Mouse (Mus musculus): ENCODE data around the gene Slc16a14. TPM values are rescaled to one million over a fixed set of nuclear protein-coding genes. Genes with fewer than 3 reads are reported as not detected.

The Slc16a14 gene
- total and polyA plus RNA-seq, 3 experiments = 0.10 to 0.13 TPM; not detected in 1

GRCm38 (mm10) chr1:84943549-84943948 is 8.6 kb upstream of the Slc16a14 start:
- dilution Hi-C loops (cut with MboI; ENCODE audit: extremely low pct_ligation_motif_present, extremely low pct_unique_long_range_greater_than_20kb, low sequenced_read_pairs) = no loop called here
- Histone ChIP-seq H3K9ac (ENCODE audit: insufficient read depth, low read depth) (no peak overlapping the region), H3K4me3 (replicated peaks in 1 of 3; ENCODE audit: low read depth in 2 of 3, low read length in 2 of 3, poor library complexity in 1 of 3) (no peak overlapping the region), H3K27ac (ENCODE audit: insufficient read depth, low read depth) (no peak overlapping the region), H3K4me1 (ENCODE audit: control insufficient read depth in 1 of 2, insufficient read depth in 2 of 2) (peaks cover 0 to 4% of the 10 kb centered on the region in 2 experiments; a peak in 2 of 4 replicates), H3K36me3 (replicated peaks in 1 of 2; ENCODE audit: control insufficient read depth in 1 of 2, insufficient read depth in 1 of 2, low read length in 1 of 2) (no peaks in the 10 kb centered on the region), H3K27me3 (replicated peaks) (no peaks in the 10 kb centered on the region), H3K9me3 (replicated peaks; ENCODE audit: low read length) (no peaks in the 10 kb centered on the region), H3K79me2 (replicated peaks; ENCODE audit: control insufficient read depth, extremely low read depth, insufficient read depth, poor library complexity, severe bottlenecking) (no peaks in the 10 kb centered on the region), H3K4me2 (ENCODE audit: insufficient read depth, low read depth, poor library complexity, severe bottlenecking) (no peak overlapping the region)
- in situ Hi-C loops (cut with MboI; ENCODE audit: low pct_ligation_motif_present, low pct_unique_long_range_greater_than_20kb, low sequenced_read_pairs) = no loop called here
- DNase-seq (ENCODE audit: extremely low read depth) = no peak
- TF ChIP-seq POLR2A (IDR thresholded peaks at IDR 0.05; ENCODE audit: low read depth, low read length) = no peak
- TF ChIP-seq HCFC1 (IDR thresholded peaks at IDR 0.05; ENCODE audit: low read depth, low read length) = no peak
- TF ChIP-seq RCOR1 (conservative IDR thresholded peaks at IDR 0.05; ENCODE audit: low read depth, low read length) = no peak
- no peak for TF ChIP-seq USF1 (IDR thresholded peaks at IDR 0.05; ENCODE audit: low read depth, low read length)
- no peak for TF ChIP-seq ETS1 (conservative IDR thresholded peaks at IDR 0.05; ENCODE audit: low read depth, low read length)
- TF ChIP-seq UBTF (IDR thresholded peaks at IDR 0.05; ENCODE audit: low read depth, low read length) = no peak
- TF ChIP-seq TBP (conservative IDR thresholded peaks at IDR 0.05; ENCODE audit: low read depth, low read length) = no peak
- no peak for TF ChIP-seq RAD21 (IDR thresholded peaks at IDR 0.05; ENCODE audit: low read depth, low read length)
- no peak for TF ChIP-seq NRF1 (IDR thresholded peaks at IDR 0.05; ENCODE audit: low read depth, low read length)
- no peak for TF ChIP-seq JUND (conservative IDR thresholded peaks at IDR 0.05; ENCODE audit: low read depth, low read length)
- no peak for TF ChIP-seq ZC3H11A (IDR thresholded peaks at IDR 0.05; ENCODE audit: low read depth, low read length)
- no peak for TF ChIP-seq JUN (IDR thresholded peaks at IDR 0.05; ENCODE audit: insufficient read depth, low read depth, low read length)
- TF ChIP-seq MAZ (IDR thresholded peaks at IDR 0.05; ENCODE audit: low read depth, low read length) = no peak
- TF ChIP-seq PAX5 (IDR thresholded peaks at IDR 0.05; ENCODE audit: low read length) = no peak
- TF ChIP-seq KAT2A (IDR thresholded peaks at IDR 0.05; ENCODE audit: insufficient replicate concordance, low read length) = no peak
- TF ChIP-seq NELFE (IDR thresholded peaks at IDR 0.05; ENCODE audit: low read depth, low read length) = no peak
- TF ChIP-seq MYC (IDR thresholded peaks at IDR 0.05; ENCODE audit: low read depth, low read length) = no peak
- no peak for TF ChIP-seq TCF12 (IDR thresholded peaks at IDR 0.05; ENCODE audit: low read depth, low read length)
- TF ChIP-seq MEF2A (IDR thresholded peaks at IDR 0.05; ENCODE audit: borderline replicate concordance, low read depth, low read length) = no peak

GRCm38 (mm10) chr1:84942666-84943065 is 7.7 kb upstream of the Slc16a14 start:
- no peaks in the 10 kb centered on the region for H3K36me3 ChIP-seq (replicated peaks in 1 of 2; ENCODE audit: control insufficient read depth in 1 of 2, insufficient read depth in 1 of 2, low read length in 1 of 2)
- peaks cover 0 to 4% of the 10 kb centered on the region in 2 experiments; a peak in 2 of 4 replicates for H3K4me1 ChIP-seq (ENCODE audit: control insufficient read depth in 1 of 2, insufficient read depth in 2 of 2)
- no peak for DNase-seq (ENCODE audit: extremely low read depth)
- no peak overlapping the region for H3K9ac ChIP-seq (ENCODE audit: insufficient read depth, low read depth)
- dilution Hi-C loops (cut with MboI; ENCODE audit: extremely low pct_ligation_motif_present, extremely low pct_unique_long_range_greater_than_20kb, low sequenced_read_pairs) = no loop called here
- no peak overlapping the region for H3K4me2 ChIP-seq (ENCODE audit: insufficient read depth, low read depth, poor library complexity, severe bottlenecking)
- H3K9me3 ChIP-seq (replicated peaks; ENCODE audit: low read length) = no peaks in the 10 kb centered on the region
- H3K27ac ChIP-seq (ENCODE audit: insufficient read depth, low read depth) = no peak overlapping the region
- no peaks in the 10 kb centered on the region for H3K27me3 ChIP-seq (replicated peaks)
- H3K4me3 ChIP-seq (replicated peaks in 1 of 3; ENCODE audit: low read depth in 2 of 3, low read length in 2 of 3, poor library complexity in 1 of 3) = no peak overlapping the region
- TF ChIP-seq UBTF (IDR thresholded peaks at IDR 0.05; ENCODE audit: low read depth, low read length) (no peak), JUND (conservative IDR thresholded peaks at IDR 0.05; ENCODE audit: low read depth, low read length) (no peak), NELFE (IDR thresholded peaks at IDR 0.05; ENCODE audit: low read depth, low read length) (no peak), USF2 (conservative IDR thresholded peaks at IDR 0.05; ENCODE audit: low read depth, low read length) (no peak), IRF4 (IDR thresholded peaks at IDR 0.05; ENCODE audit: low read depth, low read length) (no peak)
- H3K79me2 ChIP-seq (replicated peaks; ENCODE audit: control insufficient read depth, extremely low read depth, insufficient read depth, poor library complexity, severe bottlenecking) = no peaks in the 10 kb centered on the region
- in situ Hi-C loops (cut with MboI; ENCODE audit: low pct_ligation_motif_present, low pct_unique_long_range_greater_than_20kb, low sequenced_read_pairs) = no loop called here

All from CH12.LX (cell line).